Mouse (Mus musculus) small intestine, adult 2 months (tissue): ENCODE results near the gene Snx32. TPM values are rescaled to one million over a fixed set of nuclear protein-coding genes. Genes with fewer than 3 reads are reported as not detected.

Source experiments
- H3K27ac ChIP-seq: fragments of 200-500 bp; 2 replicates; pipeline ENCODE4 v1.5.1; 2012; ENCODE audit warnings: low read depth, low read length, control low read depth, inconsistent platforms; ENCODE audit not compliant: insufficient read depth
- H3K27me3 ChIP-seq: fragments of 200-500 bp; 2 replicates; pipeline ENCODE4 v1.6.1; 2012; ENCODE audit warnings: mild to moderate bottlenecking, moderate library complexity, low read length, inconsistent platforms; ENCODE audit not compliant: control insufficient read depth, insufficient read depth
- H3K36me3 ChIP-seq: fragments of 200-500 bp; 2 replicates; pipeline ENCODE4 v1.6.1; 2012; ENCODE audit warnings: mild to moderate bottlenecking, low read length, control low read depth, inconsistent platforms; ENCODE audit not compliant: control insufficient read depth, insufficient read depth
- H3K4me1 ChIP-seq: fragments of 200-500 bp; 2 replicates; pipeline ENCODE4 v1.6.1; 2012; ENCODE audit warnings: low read length, inconsistent platforms, mixed read lengths; ENCODE audit not compliant: control insufficient read depth, insufficient read depth, insufficient read length
- H3K4me3 ChIP-seq: fragments of 200-500 bp; 2 replicates; pipeline ENCODE4 v1.5.1; 2012; ENCODE audit warnings: low read depth, mild to moderate bottlenecking, control low read depth, inconsistent platforms, low read length, moderate library complexity
- CTCF ChIP-seq: fragments of 200-500 bp; IDR thresholded peaks from 2 replicates; pipeline ENCODE4 v1.5.1; 2012; ENCODE audit warnings: low read depth, mild to moderate bottlenecking, control low read depth, inconsistent platforms, low read length, moderate library complexity, mixed read lengths; ENCODE audit not compliant: insufficient replicate concordance, insufficient read length; ENCODE audit errors: extremely low read depth
- POLR2A ChIP-seq: fragments of 200-500 bp; IDR thresholded peaks from 2 replicates; pipeline ENCODE4 v1.6.1; 2012; ENCODE audit warnings: low read depth, mild to moderate bottlenecking, control low read depth, inconsistent platforms, low read length, moderate library complexity
- WGBS: fragments of 180-500 bp; shearing (Covaris S2); methylation state at CpG from one replicate; pipeline ENCODE4 v1.1.7; 2018; 5-methylcytosine and 5-hydroxymethylcytosine counted together
- polyA plus RNA-seq: library from polyadenylated mRNA; depleted of rRNA; stranded (reverse); fragments of >200 nt; gene quantifications from 2 replicates; pipeline ENCODE4 v1.2.3, GENCODE M21; 2012

Snx32 gene
- polyA plus RNA-seq, 1 experiment, result 3.2 TPM

GRCm38 (mm10) chr19:5512091-5513004 is 2.0 kb upstream of the Snx32 start:
- Histone ChIP-seq H3K27me3 (no peaks in the 10 kb centered on the region), H3K27ac (no peak overlapping the region; the same call in 1 of the 2 replicates), H3K36me3 (no peaks in the 10 kb centered on the region), H3K4me1 (peaks cover 30% of the 10 kb centered on the region), H3K4me3 (no peak overlapping the region)
- TF ChIP-seq CTCF (no peak), POLR2A (no peak)
- 48% methylated on average over 12 of the region's 12 CpGs for WGBS

- TF ChIP-seq POLR2A (no peak), CTCF (no peak)
- no peak overlapping the region for H3K27ac ChIP-seq
- peaks cover 23% of the 10 kb centered on the region for H3K4me1 ChIP-seq
- peak overlapping the region; percentile 66 for H3K4me3 ChIP-seq
- H3K27me3 ChIP-seq, result no peaks in the 10 kb centered on the region
- 31% methylated on average over 14 of the region's 15 CpGs for WGBS
- H3K36me3 ChIP-seq, result no peaks in the 10 kb centered on the region
Measured at GRCm38 (mm10) chr19:5511074-5511632, 815 bp upstream of the Snx32 start.

GRCm38 (mm10) chr19:5503687-5504086 is 6.7 kb downstream of the Snx32 start, which contains the start of gene 1700020D05Rik:
Gene 1700020D05Rik (minus strand): TSS chr19:5503787.
- WGBS, result 38% methylated on average over 17 of the region's 17 CpGs
- no peaks in the 10 kb centered on the region for H3K36me3 ChIP-seq
- H3K4me1 ChIP-seq, result peaks cover 6% of the 10 kb centered on the region; the same call in 1 of the 2 replicates
- TF ChIP-seq POLR2A (no peak), CTCF (no peak)
- H3K27me3 ChIP-seq, result no peaks in the 10 kb centered on the region
- no peak within 1 kb of the TSS for H3K4me3 ChIP-seq
- H3K27ac ChIP-seq, result no peak within 1 kb of the TSS

- H3K27me3 ChIP-seq, result no peaks in the 10 kb centered on the region
Measured at GRCm38 (mm10) chr19:5500330-5500875, 9.9 kb downstream of the Snx32 start.

GRCm38 (mm10) chr19:5496052-5496370 is 14.3 kb downstream of the Snx32 start:
- no peaks in the 10 kb centered on the region for H3K27me3 ChIP-seq
- TF ChIP-seq POLR2A, result no peak
- no peak for TF ChIP-seq CTCF
- 81% methylated on average over 16 of the region's 16 CpGs for WGBS
- H3K4me3 ChIP-seq, result no peak overlapping the region
- H3K4me1 ChIP-seq, result peaks cover 13% of the 10 kb centered on the region; the same call in 1 of the 2 replicates
- H3K36me3 ChIP-seq, result peaks cover 41% of the 10 kb centered on the region
- H3K27ac ChIP-seq, result no peak overlapping the region

More at GRCm38 (mm10) chr19:5500330-5500875, 9.9 kb downstream of the Snx32 start:
- TF ChIP-seq POLR2A, result no peak
- no peak for TF ChIP-seq CTCF
- peak overlapping the region; percentile 77 for H3K27ac ChIP-seq
- H3K36me3 ChIP-seq, result peaks cover 18% of the 10 kb centered on the region
- no peak overlapping the region for H3K4me3 ChIP-seq
- H3K4me1 ChIP-seq, result peaks cover 6% of the 10 kb centered on the region; the same call in 1 of the 2 replicates
- WGBS, result 49% methylated on average over 2 of the region's 2 CpGs

- Histone ChIP-seq H3K27ac (no peak overlapping the region), H3K4me1 (peaks cover 10% of the 10 kb centered on the region; the same call in 1 of the 2 replicates), H3K27me3 (no peaks in the 10 kb centered on the region), H3K4me3 (no peak overlapping the region), H3K36me3 (peaks cover 41% of the 10 kb centered on the region)
- 78% methylated on average over 12 of the region's 12 CpGs for WGBS
- no peak for TF ChIP-seq CTCF
- no peak for TF ChIP-seq POLR2A
Measured at GRCm38 (mm10) chr19:5495353-5496051, 14.8 kb downstream of the Snx32 start.
